Mouse (Mus musculus): Measurements from ENCODE around the gene Ccnl1.

GRCm38 (mm10) chr3:65943453-65943852 lies 14.6 kb downstream of the Ccnl1 start:
- TF ChIP-seq CTCF (IDR thresholded peaks at IDR 0.05; ENCODE audit: low read depth, low read length) (no peak), POLR2A (IDR thresholded peaks at IDR 0.05; ENCODE audit: insufficient read depth, low read length) (no peak)
